Mouse (Mus musculus): ENCODE data around the gene Yes1. TPM values are rescaled to one million over a fixed set of nuclear protein-coding genes. Genes with fewer than 3 reads are reported as not detected.
"Not testable (repeated sequence)": the region's sequence is repeated elsewhere in the genome, so short reads cannot be mapped to it uniquely, and the experiment has no call there.

The Yes1 gene
- 13.1 and 15.0 TPM in 2 replicates for polyA plus RNA-seq (2012; ENCODE audit: insufficient read depth, insufficient read length, missing spikeins)

GRCm38 (mm10) chr5:32610801-32611340 lies at the start of gene Yes1:
TSS of gene Yes1 (plus strand) at chr5:32611171.
- Histone ChIP-seq H3K4me3 (ENCODE audit: insufficient read depth, low read depth, low read length) (peak within 1 kb of the TSS; percentile 76), H3K4me1 (ENCODE audit: control insufficient read depth, insufficient read depth, insufficient read length, low read length) (peaks cover 11% of the 10 kb centered on the region; the same call in 1 of the 2 replicates), H3K27ac (replicated peaks; ENCODE audit: low read depth, low read length) (peak within 1 kb of the TSS; percentile 83)

- no peak overlapping the region for H3K4me3 ChIP-seq (ENCODE audit: insufficient read depth, low read depth, low read length)
- no peak overlapping the region for H3K27ac ChIP-seq (replicated peaks; ENCODE audit: low read depth, low read length)
- no peaks in the 10 kb centered on the region for H3K4me1 ChIP-seq (ENCODE audit: control insufficient read depth, insufficient read depth, insufficient read length, low read length)
These were observed 46.3 kb upstream of the Yes1 start for GRCm38 (mm10) chr5:32564697-32565096.

DNA sequence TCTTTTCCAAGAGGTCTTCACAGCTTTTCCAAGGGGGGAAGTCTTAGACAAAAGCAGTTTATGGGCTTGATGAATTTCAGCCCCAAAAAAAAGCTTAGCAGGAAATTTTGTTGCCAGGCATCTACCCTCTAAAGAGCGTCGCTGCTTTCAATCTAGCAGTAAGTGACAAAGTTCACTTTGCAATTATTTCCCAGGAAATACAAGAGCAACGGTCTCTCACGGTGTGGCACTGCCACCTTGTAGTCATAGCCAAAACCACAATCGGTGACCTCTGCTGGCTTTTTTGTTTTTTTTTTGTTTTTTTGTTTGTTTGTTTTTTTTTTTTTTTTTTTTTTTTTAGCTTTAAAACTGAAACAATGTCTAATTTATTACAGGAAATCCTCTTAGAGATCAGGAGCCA lies 39.2 kb upstream of the Yes1 start:
- no peak overlapping the region for H3K27ac ChIP-seq (replicated peaks; ENCODE audit: low read depth, low read length)
- no peaks in the 10 kb centered on the region for H3K4me1 ChIP-seq (ENCODE audit: control insufficient read depth, insufficient read depth, insufficient read length, low read length)
- no peak overlapping the region for H3K4me3 ChIP-seq (ENCODE audit: insufficient read depth, low read depth, low read length)

- H3K4me1 ChIP-seq (ENCODE audit: control insufficient read depth, insufficient read depth, insufficient read length, low read length), result no peaks in the 10 kb centered on the region
- H3K4me3 ChIP-seq (ENCODE audit: insufficient read depth, low read depth, low read length), result no peak overlapping the region
- H3K27ac ChIP-seq (replicated peaks; ENCODE audit: low read depth, low read length), result no peak overlapping the region
These were observed 22.8 kb upstream of the Yes1 start for GRCm38 (mm10) chr5:32588136-32588535.

DNA sequence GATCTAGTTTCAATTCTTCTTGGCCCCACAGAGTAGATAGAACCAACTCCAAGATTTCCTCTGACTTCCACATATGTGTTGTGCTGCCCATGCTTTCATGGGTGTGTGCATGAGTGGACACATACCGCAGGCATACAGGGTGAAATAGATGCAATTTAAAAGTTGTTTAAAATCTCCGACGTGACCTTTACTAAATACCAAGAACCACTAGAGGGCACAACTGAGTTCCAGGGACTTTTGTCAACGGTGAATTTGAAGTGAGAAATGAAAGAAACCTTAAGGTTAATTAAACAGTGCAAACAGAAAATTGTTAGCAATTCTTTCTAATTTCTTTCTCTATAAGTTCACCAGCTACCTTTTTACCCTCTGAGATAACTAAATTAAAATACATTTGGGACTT lies 17.2 kb upstream of the Yes1 start:
- Histone ChIP-seq H3K4me3 (ENCODE audit: insufficient read depth, low read depth, low read length) (peak overlapping the region; percentile 21), H3K27ac (replicated peaks; ENCODE audit: low read depth, low read length) (peak overlapping the region; percentile 88)

GRCm38 (mm10) chr5:32594358-32594757 lies 16.6 kb upstream of the Yes1 start:
- Histone ChIP-seq H3K27ac (replicated peaks; ENCODE audit: low read depth, low read length) (peak overlapping the region; percentile 69), H3K4me1 (ENCODE audit: control insufficient read depth, insufficient read depth, insufficient read length, low read length) (no peaks in the 10 kb centered on the region), H3K4me3 (ENCODE audit: insufficient read depth, low read depth, low read length) (no peak overlapping the region; the same call in 1 of the 2 replicates)

More for the DNA sequence above, 17.2 kb upstream of the Yes1 start:
- no peaks in the 10 kb centered on the region for H3K4me1 ChIP-seq (ENCODE audit: control insufficient read depth, insufficient read depth, insufficient read length, low read length)

- Histone ChIP-seq H3K27ac (replicated peaks; ENCODE audit: low read depth, low read length) (no peak overlapping the region), H3K4me3 (ENCODE audit: insufficient read depth, low read depth, low read length) (no peak overlapping the region), H3K4me1 (ENCODE audit: control insufficient read depth, insufficient read depth, insufficient read length, low read length) (0 out of 2 replicates have a peak, but pooled peaks cover 4% of the 10 kb centered on the region)
These were observed 5.1 kb upstream of the Yes1 start for GRCm38 (mm10) chr5:32605911-32606310.

DNA sequence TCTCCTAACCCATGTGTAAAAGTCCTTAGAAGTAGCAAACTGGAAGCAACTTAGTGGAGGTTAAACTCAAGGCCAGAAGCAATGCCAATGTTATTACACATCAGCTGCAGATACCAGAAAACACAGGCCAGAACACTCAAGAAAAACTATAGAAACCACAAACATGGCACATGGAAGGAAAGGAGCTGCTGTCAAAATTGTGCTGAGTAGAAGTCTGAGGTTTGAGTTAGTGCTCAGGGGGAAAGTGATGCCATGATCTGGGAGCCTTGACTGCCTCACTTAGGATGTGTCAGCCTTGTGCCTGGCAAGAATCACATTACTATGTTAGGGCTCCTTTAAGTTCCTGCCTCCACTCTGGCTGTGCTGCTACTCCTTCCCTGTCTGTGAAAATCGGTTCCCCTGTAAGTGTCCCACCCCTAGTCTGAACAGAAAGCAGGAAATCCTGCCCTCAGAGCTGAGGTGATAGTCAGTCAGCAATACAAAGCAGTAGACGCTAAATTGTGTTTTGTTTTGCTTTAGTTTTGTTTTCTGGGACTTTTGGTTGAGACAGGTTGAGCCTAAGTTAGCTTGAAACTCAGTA lies 3.1 kb upstream of the Yes1 start:
- no peak overlapping the region for H3K4me3 ChIP-seq (ENCODE audit: insufficient read depth, low read depth, low read length)
- H3K4me1 ChIP-seq (ENCODE audit: control insufficient read depth, insufficient read depth, insufficient read length, low read length), result 0 out of 2 replicates have a peak, but pooled peaks cover 4% of the 10 kb centered on the region
- H3K27ac ChIP-seq (replicated peaks; ENCODE audit: low read depth, low read length), result peak overlapping the region; percentile 81

DNA sequence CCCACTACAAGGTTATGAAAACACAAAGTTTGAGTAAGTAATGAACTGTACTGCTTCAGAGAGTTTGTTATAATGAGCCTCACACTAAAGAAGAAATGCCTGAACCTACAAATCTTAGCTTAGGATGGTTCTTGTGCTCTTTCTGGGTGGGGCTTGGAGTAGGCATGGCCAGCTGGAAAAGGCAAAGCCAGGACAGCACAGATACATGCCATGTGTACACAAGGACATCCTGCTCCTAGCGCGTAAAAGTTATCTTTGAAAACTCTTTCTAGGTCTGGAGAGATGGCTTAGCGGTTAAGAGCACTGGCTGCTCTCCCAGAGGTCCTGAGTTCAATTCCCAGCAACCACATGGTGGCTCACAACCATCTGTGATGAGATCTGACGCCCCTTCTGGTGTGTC lies 2.5 kb upstream of the Yes1 start:
- Histone ChIP-seq H3K27ac (replicated peaks; ENCODE audit: low read depth, low read length) (peak overlapping the region; percentile 81), H3K4me1 (ENCODE audit: control insufficient read depth, insufficient read depth, insufficient read length, low read length) (0 out of 2 replicates have a peak, but pooled peaks cover 4% of the 10 kb centered on the region), H3K4me3 (ENCODE audit: insufficient read depth, low read depth, low read length) (0 out of 2 replicates have a peak overlapping the region, but pooled peaks have one; percentile 5)

- H3K4me3 ChIP-seq (ENCODE audit: insufficient read depth, low read depth, low read length), result peak overlapping the region; percentile 76
- H3K27ac ChIP-seq (replicated peaks; ENCODE audit: low read depth, low read length), result peak overlapping the region; percentile 83
- H3K4me1 ChIP-seq (ENCODE audit: control insufficient read depth, insufficient read depth, insufficient read length, low read length), result peaks cover 11% of the 10 kb centered on the region; the same call in 1 of the 2 replicates
These were observed 739 bp upstream of the Yes1 start for GRCm38 (mm10) chr5:32610064-32610800.

GRCm38 (mm10) chr5:32611341-32611961 lies 480 bp downstream of the Yes1 start:
- peak overlapping the region; percentile 76 for H3K4me3 ChIP-seq (ENCODE audit: insufficient read depth, low read depth, low read length)
- H3K4me1 ChIP-seq (ENCODE audit: control insufficient read depth, insufficient read depth, insufficient read length, low read length), result peaks cover 11% of the 10 kb centered on the region; the same call in 1 of the 2 replicates
- H3K27ac ChIP-seq (replicated peaks; ENCODE audit: low read depth, low read length), result peak overlapping the region; percentile 82

DNA sequence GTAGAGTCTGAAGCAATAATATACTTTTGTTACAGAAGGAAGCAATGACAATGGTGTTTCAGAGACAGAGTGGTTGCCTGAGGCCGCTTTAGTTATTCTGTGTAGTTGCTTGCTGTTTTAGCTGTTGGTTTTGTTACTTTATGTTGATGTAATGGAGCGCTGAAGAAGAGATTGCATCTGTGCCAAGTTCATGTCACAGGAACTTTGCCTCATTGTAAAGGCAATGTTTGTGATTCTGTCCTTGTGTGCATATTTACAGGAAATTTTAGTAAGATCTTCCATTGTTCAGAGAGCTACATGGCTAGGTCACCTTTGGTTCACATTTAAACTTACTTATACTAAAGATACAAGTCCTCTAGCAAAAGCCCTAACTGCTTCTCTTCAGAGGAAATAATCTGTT lies 3.3 kb downstream of the Yes1 start:
- peaks cover 13% of the 10 kb centered on the region for H3K4me1 ChIP-seq (ENCODE audit: control insufficient read depth, insufficient read depth, insufficient read length, low read length)
- H3K27ac ChIP-seq (replicated peaks; ENCODE audit: low read depth, low read length), result no peak overlapping the region
- H3K4me3 ChIP-seq (ENCODE audit: insufficient read depth, low read depth, low read length), result no peak overlapping the region

DNA sequence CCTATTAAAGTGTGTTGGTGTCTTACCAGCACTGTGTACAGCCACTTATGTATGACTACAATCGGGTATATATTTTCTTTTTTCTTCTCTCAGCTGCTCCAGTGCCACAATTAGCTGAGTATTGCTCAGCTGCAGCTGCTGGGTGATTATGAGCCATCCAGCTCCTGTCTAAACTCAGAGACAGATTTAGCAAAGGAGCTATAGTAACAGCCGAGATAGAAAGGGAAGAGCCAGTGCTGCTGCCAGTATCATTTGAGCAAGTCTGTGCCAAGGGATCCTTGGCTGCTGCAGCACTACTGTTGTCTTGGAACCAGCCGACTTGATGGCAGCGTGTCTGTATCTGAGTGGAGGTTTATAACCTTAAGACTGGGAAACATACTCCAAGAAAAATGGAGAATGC lies 3.7 kb downstream of the Yes1 start:
- Histone ChIP-seq H3K4me3 (ENCODE audit: insufficient read depth, low read depth, low read length) (no peak overlapping the region), H3K4me1 (ENCODE audit: control insufficient read depth, insufficient read depth, insufficient read length, low read length) (peaks cover 13% of the 10 kb centered on the region), H3K27ac (replicated peaks; ENCODE audit: low read depth, low read length) (no peak overlapping the region)

DNA sequence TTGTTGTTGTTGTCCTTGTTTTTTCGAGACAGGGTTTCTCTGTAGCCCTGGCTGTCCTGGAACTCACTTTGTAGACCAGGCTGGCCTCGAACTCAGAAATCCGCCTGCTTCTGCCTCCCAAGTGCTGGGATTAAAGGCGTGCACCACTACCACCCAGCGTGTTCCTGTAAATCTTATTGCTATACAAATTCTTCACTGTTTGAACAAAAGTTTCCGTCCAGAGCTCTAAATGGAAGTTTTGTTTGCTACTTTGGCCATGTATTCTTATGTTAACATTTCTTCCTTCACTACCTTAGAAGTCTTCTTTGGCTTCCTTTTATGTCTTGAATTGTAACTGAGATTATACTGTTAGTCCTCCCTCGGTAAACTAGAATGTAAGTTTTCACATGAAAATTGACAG lies 5.5 kb downstream of the Yes1 start:
- H3K27ac ChIP-seq (replicated peaks; ENCODE audit: low read depth, low read length); H3K4me3 ChIP-seq (ENCODE audit: insufficient read depth, low read depth, low read length): not testable (repeated sequence)
- peaks cover 11% of the 10 kb centered on the region for H3K4me1 ChIP-seq (ENCODE audit: control insufficient read depth, insufficient read depth, insufficient read length, low read length)

- Histone ChIP-seq H3K4me1 (ENCODE audit: control insufficient read depth, insufficient read depth, insufficient read length, low read length) (peaks cover 11% of the 10 kb centered on the region), H3K4me3 (ENCODE audit: insufficient read depth, low read depth, low read length) (no peak overlapping the region), H3K27ac (replicated peaks; ENCODE audit: low read depth, low read length) (0 out of 2 replicates have a peak overlapping the region, but pooled peaks have one; percentile 31)
These were observed 6.9 kb downstream of the Yes1 start for GRCm38 (mm10) chr5:32617851-32618250.
